Mouse (Mus musculus) kidney, embryonic 15.5 days (tissue): ENCODE measurements around the gene Slc12a8. TPM values are rescaled to one million over a fixed set of nuclear protein-coding genes. Genes with fewer than 3 reads are reported as not detected.
A peak's percentile ranks its signal among the peaks of the same experiment; 100 is the strongest.

Source experiments
- ATAC-seq: fragments of 200-750 bp; cut with Nextera tagmentation; replicated peaks from 2 replicates; pipeline ENCODE4 v1.8.0; 2017; ENCODE audit warnings: moderate TSS enrichment; ENCODE audit not compliant: low FRiP score
- H3K27ac ChIP-seq: fragments of 300-500 bp; sonication (generic); 2 replicates; pipeline ENCODE4 v1.5.1; 2015; ENCODE audit warnings: mild to moderate bottlenecking, inconsistent platforms
- H3K27me3 ChIP-seq: fragments of 300-500 bp; sonication (generic); 2 replicates; pipeline ENCODE4 v1.6.1; 2015; ENCODE audit warnings: inconsistent platforms
- H3K36me3 ChIP-seq: fragments of 300-500 bp; sonication (generic); 2 replicates; pipeline ENCODE4 v1.6.1; 2015; ENCODE audit warnings: inconsistent platforms
- H3K4me1 ChIP-seq: fragments of 300-500 bp; sonication (generic); 2 replicates; pipeline ENCODE4 v1.6.1; 2015; ENCODE audit warnings: inconsistent platforms
- H3K4me2 ChIP-seq: fragments of 300-500 bp; sonication (generic); 2 replicates; pipeline ENCODE4 v1.6.1; 2015; ENCODE audit warnings: moderate library complexity, mild to moderate bottlenecking, inconsistent platforms
- H3K4me3 ChIP-seq: fragments of 300-500 bp; sonication (generic); replicated peaks from 2 replicates; pipeline ENCODE4 v1.5.1; 2015; ENCODE audit warnings: mild to moderate bottlenecking, inconsistent platforms
- H3K9ac ChIP-seq: fragments of 300-500 bp; sonication (generic); 2 replicates; pipeline ENCODE4 v1.6.1; 2015; ENCODE audit warnings: mild to moderate bottlenecking, inconsistent platforms
- H3K9me3 ChIP-seq: fragments of 300-500 bp; sonication (generic); replicated peaks from 2 replicates; pipeline ENCODE4 v1.6.1; 2016; ENCODE audit warnings: inconsistent platforms
- WGBS: fragments of 180-500 bp; shearing (Covaris S2); methylation state at CpG from one replicate; pipeline ENCODE4 v1.1.7; 2015; ENCODE audit warnings: mixed read lengths; 5-methylcytosine and 5-hydroxymethylcytosine counted together
- polyA plus RNA-seq: library from polyadenylated mRNA; unstranded; fragments of >200 nt; fragmentation: Nextera tagmentation; extraction: Ambion mirVana; gene quantifications from 2 replicates; pipeline ENCODE4 v1.2.1, GENCODE M21; 2015

The Slc12a8 gene
- polyA plus RNA-seq, 1 experiment from 2014 or later: 0.84 TPM

GRCm38 (mm10) chr16:33682651-33683050, 165.5 kb downstream of the Slc12a8 start:
- Histone ChIP-seq H3K4me1 (peaks cover 40% of the 10 kb centered on the region), H3K4me3 (no peak overlapping the region), H3K36me3 (no peaks in the 10 kb centered on the region), H3K27me3 (0 out of 2 replicates have a peak, but pooled peaks cover 5% of the 10 kb centered on the region), H3K9me3 (no peaks in the 10 kb centered on the region), H3K4me2 (no peak overlapping the region), H3K27ac (no peak overlapping the region), H3K9ac (no peak overlapping the region)
- ATAC-seq: no peak
- 79% methylated on average over 3 of the region's 3 CpGs for WGBS

DNA sequence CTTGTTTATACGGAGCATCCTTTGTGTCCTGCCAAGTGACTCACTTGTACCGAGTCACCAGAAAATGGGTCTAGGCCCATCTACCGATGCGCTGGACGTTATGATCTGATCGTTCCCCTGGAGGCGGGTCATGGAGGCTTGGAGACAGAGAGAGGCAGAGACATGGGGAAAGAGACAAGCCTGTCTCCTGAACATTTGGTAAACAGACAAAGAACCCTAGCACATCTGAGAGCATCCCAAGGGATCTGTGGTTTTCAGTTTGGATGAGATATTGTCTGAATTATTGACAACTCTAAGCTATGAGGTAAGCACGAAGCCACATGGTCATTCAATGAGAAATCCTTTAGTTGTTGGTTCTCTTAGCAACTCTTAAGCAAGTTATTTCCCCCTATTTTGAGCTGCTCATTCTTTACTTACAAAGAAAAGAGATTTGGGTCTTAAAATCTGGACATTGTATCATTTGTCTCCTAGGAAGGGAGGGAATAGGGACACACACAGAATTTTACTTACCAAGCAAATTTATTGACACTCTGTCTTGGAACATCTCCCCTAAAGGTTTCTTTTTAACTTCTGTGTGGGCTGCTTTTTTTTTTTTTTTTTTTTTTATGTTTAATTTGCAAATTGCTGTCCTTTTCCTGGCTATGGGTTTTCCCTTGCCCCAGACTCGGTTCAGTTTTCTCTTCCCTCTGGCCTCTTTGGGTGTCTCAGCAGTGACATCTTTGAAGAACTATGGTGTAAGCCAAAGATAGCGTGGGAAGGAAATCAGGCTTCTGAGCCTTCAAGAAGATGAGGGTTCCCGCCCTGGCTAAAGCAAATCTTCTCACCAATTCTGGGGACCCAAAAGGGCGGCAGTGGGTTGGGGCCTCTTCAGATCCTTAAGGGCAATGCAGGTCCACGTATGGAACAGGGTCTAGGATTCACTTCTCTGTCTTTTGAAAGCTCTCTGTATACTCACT, 166.4 kb downstream of the Slc12a8 start:
- Histone ChIP-seq H3K27me3 (0 out of 2 replicates have a peak, but pooled peaks cover 7% of the 10 kb centered on the region), H3K4me3 (peak overlapping the region; percentile 80), H3K4me2 (peak overlapping the region; percentile 96), H3K27ac (peak overlapping the region; percentile 79), H3K9ac (peak overlapping the region; percentile 89; the same call in 1 of the 2 replicates), H3K9me3 (no peaks in the 10 kb centered on the region), H3K4me1 (peaks cover 48% of the 10 kb centered on the region), H3K36me3 (no peaks in the 10 kb centered on the region)
- no peak for ATAC-seq
- WGBS: 68% methylated on average over 13 of the region's 13 CpGs

DNA sequence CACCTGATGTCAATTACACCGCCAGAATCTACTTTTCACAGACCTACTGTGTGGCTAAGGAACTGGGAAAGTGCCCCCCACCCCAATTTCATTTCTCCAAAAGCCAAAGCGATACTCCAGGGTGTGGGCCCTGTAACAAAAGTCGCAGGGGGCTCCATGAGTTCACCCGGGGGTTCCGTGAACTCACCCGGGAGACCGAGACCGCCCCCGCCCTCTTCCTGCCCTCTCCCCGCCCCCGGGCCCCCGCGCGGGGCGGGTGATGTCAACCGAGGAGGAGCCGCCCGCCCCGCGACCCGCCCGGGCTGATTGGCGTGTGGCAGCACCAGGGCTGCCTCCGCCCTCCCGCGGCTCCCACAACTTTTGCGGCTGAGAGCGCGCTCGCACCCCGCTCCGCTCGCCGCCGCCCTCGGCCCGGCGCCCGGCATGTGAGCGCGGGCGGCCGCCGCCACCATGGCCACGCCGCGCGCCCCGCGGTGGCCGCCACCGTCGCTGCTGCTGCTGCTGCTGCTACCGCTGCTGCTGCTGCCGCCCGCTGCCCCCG, 167.1 kb downstream of the Slc12a8 start, which contains the start of gene Heg1:
Gene Heg1, plus strand, starts transcription at position 209 of the 541 bp plus-strand sequence.
- 0 out of 2 replicates have a peak, but pooled peaks cover 7% of the 10 kb centered on the region for H3K27me3 ChIP-seq
- peak within 1 kb of the TSS; percentile 80 for H3K4me3 ChIP-seq
- H3K27ac ChIP-seq: peak within 1 kb of the TSS; percentile 79
- WGBS: under 1% methylated on average over 45 of the region's 57 CpGs
- H3K36me3 ChIP-seq: no peaks in the 10 kb centered on the region
- peak within 1 kb of the TSS; percentile 96 for H3K4me2 ChIP-seq
- peak within 1 kb of the TSS; percentile 89 for H3K9ac ChIP-seq
- no peaks in the 10 kb centered on the region for H3K9me3 ChIP-seq
- peaks cover 48% of the 10 kb centered on the region for H3K4me1 ChIP-seq
- ATAC-seq: peak; percentile 85

GRCm38 (mm10) chr16:33684703-33685701, 167.9 kb downstream of the Slc12a8 start:
- peak overlapping the region; percentile 79 for H3K27ac ChIP-seq
- H3K9me3 ChIP-seq: no peaks in the 10 kb centered on the region
- 0 out of 2 replicates have a peak, but pooled peaks cover 7% of the 10 kb centered on the region for H3K27me3 ChIP-seq
- WGBS: under 1% methylated on average over 46 of the region's 46 CpGs
- no peaks in the 10 kb centered on the region for H3K36me3 ChIP-seq
- peak; percentile 40 for ATAC-seq
- peak overlapping the region; percentile 80 for H3K4me3 ChIP-seq
- peak overlapping the region; percentile 96 for H3K4me2 ChIP-seq
- H3K9ac ChIP-seq: peak overlapping the region; percentile 89
- peaks cover 48% of the 10 kb centered on the region for H3K4me1 ChIP-seq

GRCm38 (mm10) chr16:33686056-33686455, 168.9 kb downstream of the Slc12a8 start:
- Histone ChIP-seq H3K4me1 (peaks cover 49% of the 10 kb centered on the region), H3K9ac (no peak overlapping the region), H3K4me2 (peak overlapping the region; percentile 96), H3K9me3 (no peaks in the 10 kb centered on the region), H3K27ac (no peak overlapping the region), H3K4me3 (peak overlapping the region; percentile 80), H3K36me3 (no peaks in the 10 kb centered on the region), H3K27me3 (0 out of 2 replicates have a peak, but pooled peaks cover 7% of the 10 kb centered on the region)
- WGBS: 68% methylated on average over 1 of the region's 1 CpGs
- no peak for ATAC-seq

- ATAC-seq: no peak
- Histone ChIP-seq H3K27me3 (0 out of 2 replicates have a peak, but pooled peaks cover 7% of the 10 kb centered on the region), H3K27ac (no peak overlapping the region), H3K9ac (no peak overlapping the region), H3K4me3 (no peak overlapping the region), H3K9me3 (no peaks in the 10 kb centered on the region), H3K36me3 (no peaks in the 10 kb centered on the region), H3K4me1 (peaks cover 58% of the 10 kb centered on the region), H3K4me2 (peak overlapping the region; percentile 96; the same call in 1 of the 2 replicates)
- WGBS: 68% methylated on average over 3 of the region's 3 CpGs
These were observed 170.6 kb downstream of the Slc12a8 start for GRCm38 (mm10) chr16:33687724-33688123.

- no peak for ATAC-seq
- H3K9ac ChIP-seq: no peak overlapping the region
- WGBS: 79% methylated on average over 6 of the region's 6 CpGs
- no peaks in the 10 kb centered on the region for H3K36me3 ChIP-seq
- no peak overlapping the region for H3K4me3 ChIP-seq
- no peak overlapping the region for H3K4me2 ChIP-seq
- no peak overlapping the region for H3K27ac ChIP-seq
- 0 out of 2 replicates have a peak, but pooled peaks cover 3% of the 10 kb centered on the region for H3K27me3 ChIP-seq
- no peaks in the 10 kb centered on the region for H3K9me3 ChIP-seq
- peaks cover 40% of the 10 kb centered on the region for H3K4me1 ChIP-seq
These were observed 174.0 kb downstream of the Slc12a8 start for GRCm38 (mm10) chr16:33690975-33691747.

- Histone ChIP-seq H3K4me1 (peaks cover 38% of the 10 kb centered on the region), H3K4me3 (no peak overlapping the region), H3K9me3 (no peaks in the 10 kb centered on the region), H3K9ac (no peak overlapping the region), H3K27me3 (no peaks in the 10 kb centered on the region), H3K27ac (no peak overlapping the region), H3K4me2 (no peak overlapping the region), H3K36me3 (no peaks in the 10 kb centered on the region)
- WGBS: 51% methylated on average over 1 of the region's 1 CpGs
- no peak for ATAC-seq
These were observed 176.4 kb downstream of the Slc12a8 start for GRCm38 (mm10) chr16:33693553-33693952.

GRCm38 (mm10) chr16:33696811-33697575, 179.9 kb downstream of the Slc12a8 start:
- no peak overlapping the region for H3K9ac ChIP-seq
- no peak overlapping the region for H3K4me3 ChIP-seq
- H3K27me3 ChIP-seq: no peaks in the 10 kb centered on the region
- H3K36me3 ChIP-seq: no peaks in the 10 kb centered on the region
- H3K4me2 ChIP-seq: no peak overlapping the region
- H3K9me3 ChIP-seq: no peaks in the 10 kb centered on the region
- peak overlapping the region; percentile 61 for H3K27ac ChIP-seq
- no peak for ATAC-seq
- H3K4me1 ChIP-seq: peaks cover 30% of the 10 kb centered on the region
- WGBS: 60% methylated on average over 13 of the region's 13 CpGs

GRCm38 (mm10) chr16:33697576-33698276, 180.6 kb downstream of the Slc12a8 start:
- Histone ChIP-seq H3K4me2 (no peak overlapping the region), H3K9ac (no peak overlapping the region), H3K36me3 (no peaks in the 10 kb centered on the region), H3K27me3 (no peaks in the 10 kb centered on the region), H3K27ac (peak overlapping the region; percentile 61), H3K4me1 (peaks cover 27% of the 10 kb centered on the region), H3K4me3 (no peak overlapping the region), H3K9me3 (no peaks in the 10 kb centered on the region)
- 37% methylated on average over 9 of the region's 9 CpGs for WGBS
- ATAC-seq: 0 out of 2 replicates have a peak, but pooled peaks have one; percentile 60
